Comparison of ENCODE assay signal across 9 mouse cellular contexts in the genomic region with DNA sequence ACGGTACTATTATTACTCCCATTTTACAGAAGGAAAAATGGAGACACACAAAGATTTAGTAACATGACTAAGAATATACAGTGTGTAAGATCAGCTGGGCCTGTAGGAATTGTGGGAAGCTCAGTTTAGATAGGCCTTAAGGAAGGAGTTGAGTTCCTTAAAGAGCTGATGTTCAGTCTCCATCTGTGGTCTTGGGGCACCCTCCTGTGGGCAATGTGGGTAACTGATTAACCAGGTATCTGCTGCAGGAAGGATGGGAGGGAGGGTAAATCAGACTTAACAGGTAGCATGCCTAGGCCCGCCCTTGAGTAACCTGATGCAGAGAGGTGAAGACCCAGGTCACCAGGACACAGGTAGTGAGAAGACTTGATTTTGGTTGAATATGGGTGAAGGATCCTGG. TPM values are rescaled to one million over a fixed set of nuclear protein-coding genes. Genes with fewer than 3 reads are reported as not detected.
DNase-seq lines count a peak whose midpoint lies in the region; ATAC-seq and TF ChIP-seq lines count a peak whose summit lies in the region.
"Had no signal": no experiment of that assay in that cellular context is flagged by ENCODE, and none has a peak within 500 bp of the region (broad histone marks: within the 10 kb centered on the region; RNA-seq: fewer than 3 reads in every experiment).

No protein-coding gene starts in this region.

- H3K9ac ChIP-seq in intestine, embryonic 16.5 days (ENCODE audit: low read depth, low read length) = no peak overlapping the region
- H3K9ac ChIP-seq in lung, embryonic 14.5 days = no peak overlapping the region
- H3K9ac ChIP-seq: heart, embryonic 13.5 days; neural tube, embryonic 13.5 days had no signal

- peak; percentile 33 to 54 for DNase-seq in spleen, adult 18-20 months
- no peak for DNase-seq in spleen, adult 12 weeks (ENCODE audit: low spot score)
- peak; percentile 62 for DNase-seq in adipocyte (ENCODE audit: low spot score)
- peak; percentile 51 to 56 for DNase-seq in cerebellum, postnatal 36 days
- DNase-seq in lung, embryonic 14.5 days = peak; percentile 71
- peak; percentile 22 to 26 for DNase-seq in right cerebral cortex, postnatal 36 days (ENCODE audit: low spot score in 2 of 2)

- H3K27ac ChIP-seq in intestine, embryonic 16.5 days (ENCODE audit: low read length) = no peak overlapping the region
- H3K27ac ChIP-seq in lung, embryonic 14.5 days (ENCODE audit: low read depth) = no peak overlapping the region
- H3K27ac ChIP-seq: heart, embryonic 13.5 days; neural tube, embryonic 13.5 days had no signal

- peak; percentile 47; the same call in 1 of the 2 replicates for ATAC-seq in intestine, embryonic 16.5 days
- ATAC-seq in lung, embryonic 14.5 days (ENCODE audit: insufficient read depth) = no peak; the same call in 1 of the 2 replicates

- WGBS in intestine, embryonic 16.5 days = 74% methylated on average over 2 of the region's 2 CpGs
- 77% methylated on average over 2 of the region's 2 CpGs for WGBS in lung, embryonic 14.5 days

- no peaks in the 10 kb centered on the region for H3K9me3 ChIP-seq in intestine, embryonic 16.5 days (ENCODE audit: control insufficient read depth, low read length)
- no peaks in the 10 kb centered on the region for H3K9me3 ChIP-seq in lung, embryonic 14.5 days (ENCODE audit: low read depth, low read length)
- H3K9me3 ChIP-seq: heart, embryonic 13.5 days; neural tube, embryonic 13.5 days had no signal

- H3K36me3 ChIP-seq in intestine, embryonic 16.5 days (ENCODE audit: control insufficient read depth, insufficient read depth, low read length) = peaks cover 3% of the 10 kb centered on the region; the same call in 1 of the 2 replicates
- H3K36me3 ChIP-seq in lung, embryonic 14.5 days (ENCODE audit: insufficient read depth) = peaks cover 29% of the 10 kb centered on the region

- peaks cover 17% of the 10 kb centered on the region for H3K4me1 ChIP-seq in intestine, embryonic 16.5 days (ENCODE audit: control insufficient read depth, insufficient read depth, low read length)
- peaks cover 9% of the 10 kb centered on the region; the same call in 1 of the 2 replicates for H3K4me1 ChIP-seq in lung, embryonic 14.5 days (ENCODE audit: insufficient read depth)

- H3K4me2 ChIP-seq in intestine, embryonic 16.5 days (ENCODE audit: low read depth, low read length) = no peak overlapping the region
- no peak overlapping the region for H3K4me2 ChIP-seq in lung, embryonic 14.5 days
- H3K4me2 ChIP-seq: heart, embryonic 13.5 days; neural tube, embryonic 13.5 days had no signal

- H3K4me3 ChIP-seq in intestine, embryonic 16.5 days (ENCODE audit: low read length) = no peak overlapping the region
- H3K4me3 ChIP-seq in lung, embryonic 14.5 days (ENCODE audit: low read depth, low read length) = no peak overlapping the region
- H3K4me3 ChIP-seq: heart, embryonic 13.5 days; neural tube, embryonic 13.5 days had no signal

- peak; percentile 74 for TF ChIP-seq CTCF in lung, embryonic 14.5 days (IDR thresholded peaks at IDR 0.05; ENCODE audit: low read depth)

- no peaks in the 10 kb centered on the region for H3K27me3 ChIP-seq in intestine, embryonic 16.5 days (replicated peaks; ENCODE audit: control insufficient read depth, insufficient read depth, low read length)
- H3K27me3 ChIP-seq in lung, embryonic 14.5 days (ENCODE audit: insufficient read depth, low read length) = no peaks in the 10 kb centered on the region
- H3K27me3 ChIP-seq: heart, embryonic 13.5 days; neural tube, embryonic 13.5 days had no signal

RNA-seq across cellular contexts. Expression of gene Cers4, which starts 23.3 kb away (rescaled TPM):
- 14.9 and 17.0 TPM in 2 replicates for polyA plus RNA-seq in intestine, embryonic 16.5 days (2015; fragmentation: Nextera tagmentation; extraction: Ambion mirVana)
- polyA plus RNA-seq in lung, embryonic 14.5 days (2014; fragmentation: Nextera tagmentation; extraction: Ambion mirVana) = 27.1 and 29.4 TPM in 2 replicates
